Mouse (Mus musculus) heart, embryonic 10.5 days (tissue): ENCODE measurements around the gene Stk17b. TPM values are rescaled to one million over a fixed set of nuclear protein-coding genes. Genes with fewer than 3 reads are reported as not detected.
"Not testable (repeated sequence)": the region's sequence is repeated elsewhere in the genome, so short reads cannot be mapped to it uniquely, and the experiment has no call there.

Source experiments
- DNase-seq: peaks from one replicate; pipeline ENCODE4 v3.0.0-alpha.2; 2017; ENCODE audit warnings: low spot score
- H3K27ac ChIP-seq: fragments of 300-500 bp; sonication (generic); 2 replicates; pipeline ENCODE4 v1.5.1; 2016; ENCODE audit warnings: mild to moderate bottlenecking
- H3K27me3 ChIP-seq: fragments of 300-500 bp; sonication (generic); 2 replicates; pipeline ENCODE4 v1.6.1; 2016; ENCODE audit warnings: mild to moderate bottlenecking; ENCODE audit not compliant: poor library complexity, insufficient read depth, severe bottlenecking
- H3K36me3 ChIP-seq: fragments of 300-500 bp; sonication (generic); 2 replicates; pipeline ENCODE4 v1.6.1; 2016; ENCODE audit warnings: mild to moderate bottlenecking, moderate library complexity
- H3K4me1 ChIP-seq: fragments of 300-500 bp; sonication (generic); 2 replicates; pipeline ENCODE4 v1.6.1; 2016; ENCODE audit warnings: mild to moderate bottlenecking
- H3K4me3 ChIP-seq: fragments of 300-500 bp; sonication (generic); 2 replicates; pipeline ENCODE4 v1.5.1; 2016; ENCODE audit warnings: mild to moderate bottlenecking, moderate library complexity
- H3K9me3 ChIP-seq: fragments of 300-500 bp; sonication (generic); 2 replicates; pipeline ENCODE4 v1.6.1; 2016; ENCODE audit warnings: mild to moderate bottlenecking, moderate library complexity
- WGBS: fragments of 180-500 bp; shearing (Covaris S2); methylation state at CpG from one replicate; pipeline ENCODE4 v1.1.7; 2016; 5-methylcytosine and 5-hydroxymethylcytosine counted together
- polyA plus RNA-seq: library from polyadenylated mRNA; unstranded; fragments of >200 nt; fragmentation: Nextera tagmentation; extraction: Ambion mirVana; gene quantifications from 2 replicates; pipeline ENCODE4 v1.2.1, GENCODE M21; 2016

Gene Stk17b
- polyA plus RNA-seq, 1 experiment from 2014 or later: 12.0 TPM

- Histone ChIP-seq H3K4me1 (no peaks in the 10 kb centered on the region), H3K9me3 (no peaks in the 10 kb centered on the region), H3K4me3 (no peak overlapping the region), H3K27me3 (no peaks in the 10 kb centered on the region), H3K36me3 (no peaks in the 10 kb centered on the region), H3K27ac (no peak overlapping the region)
- 85% methylated on average over 4 of the region's 4 CpGs for WGBS
- no peak for DNase-seq
Observed at GRCm38 (mm10) chr1:53740777-53741336, 44.2 kb downstream of the Stk17b start.

GRCm38 (mm10) chr1:53740077-53740776 is 44.8 kb downstream of the Stk17b start:
- H3K27me3 ChIP-seq, DNase-seq, H3K9me3 ChIP-seq, H3K36me3 ChIP-seq, H3K4me1 ChIP-seq, H3K4me3 ChIP-seq, H3K27ac ChIP-seq: not testable (repeated sequence)
- WGBS: 75% methylated on average over 4 of the region's 4 CpGs

GRCm38 (mm10) chr1:53736583-53736982 is 48.4 kb downstream of the Stk17b start:
- DNase-seq: no peak
- H3K27ac ChIP-seq: no peak overlapping the region
- H3K36me3 ChIP-seq: no peaks in the 10 kb centered on the region
- H3K4me1 ChIP-seq: no peaks in the 10 kb centered on the region
- WGBS: 81% methylated on average over 3 of the region's 3 CpGs
- H3K4me3 ChIP-seq: no peak overlapping the region
- H3K9me3 ChIP-seq: no peaks in the 10 kb centered on the region
- no peaks in the 10 kb centered on the region for H3K27me3 ChIP-seq

- H3K4me1 ChIP-seq: peaks cover 15% of the 10 kb centered on the region
- WGBS: 11% methylated on average over 5 of the region's 5 CpGs
- no peak for DNase-seq
- no peaks in the 10 kb centered on the region for H3K27me3 ChIP-seq
- H3K27ac ChIP-seq: peak overlapping the region; percentile 53
- no peaks in the 10 kb centered on the region for H3K9me3 ChIP-seq
- no peaks in the 10 kb centered on the region for H3K36me3 ChIP-seq
- H3K4me3 ChIP-seq: no peak overlapping the region
Observed at GRCm38 (mm10) chr1:53728489-53729225, 56.4 kb downstream of the Stk17b start.

GRCm38 (mm10) chr1:53726883-53727282 is 58.1 kb downstream of the Stk17b start:
- H3K9me3 ChIP-seq: no peaks in the 10 kb centered on the region
- no peaks in the 10 kb centered on the region for H3K27me3 ChIP-seq
- DNase-seq: no peak
- WGBS: 96% methylated on average over 2 of the region's 2 CpGs
- no peak overlapping the region for H3K4me3 ChIP-seq
- no peaks in the 10 kb centered on the region for H3K36me3 ChIP-seq
- H3K27ac ChIP-seq: no peak overlapping the region
- H3K4me1 ChIP-seq: peaks cover 15% of the 10 kb centered on the region

GRCm38 (mm10) chr1:53721353-53721752 is 63.7 kb downstream of the Stk17b start:
- H3K27ac ChIP-seq: no peak overlapping the region
- DNase-seq: no peak
- H3K4me1 ChIP-seq: no peaks in the 10 kb centered on the region
- no peaks in the 10 kb centered on the region for H3K36me3 ChIP-seq
- H3K9me3 ChIP-seq: no peaks in the 10 kb centered on the region
- H3K27me3 ChIP-seq: no peaks in the 10 kb centered on the region
- no peak overlapping the region for H3K4me3 ChIP-seq

- Histone ChIP-seq H3K36me3 (no peaks in the 10 kb centered on the region), H3K9me3 (no peaks in the 10 kb centered on the region), H3K4me1 (no peaks in the 10 kb centered on the region), H3K27me3 (no peaks in the 10 kb centered on the region), H3K27ac (no peak overlapping the region), H3K4me3 (no peak overlapping the region)
- WGBS: 66% methylated on average over 5 of the region's 5 CpGs
- no peak for DNase-seq
Observed at GRCm38 (mm10) chr1:53720601-53721351, 64.2 kb downstream of the Stk17b start.

GRCm38 (mm10) chr1:53715966-53716515 is 69.0 kb downstream of the Stk17b start:
- no peaks in the 10 kb centered on the region for H3K9me3 ChIP-seq
- 78% methylated on average over 1 of the region's 1 CpGs for WGBS
- H3K27ac ChIP-seq: no peak overlapping the region
- no peaks in the 10 kb centered on the region for H3K27me3 ChIP-seq
- H3K36me3 ChIP-seq: no peaks in the 10 kb centered on the region
- DNase-seq: no peak
- no peaks in the 10 kb centered on the region for H3K4me1 ChIP-seq
- H3K4me3 ChIP-seq: no peak overlapping the region

- H3K36me3 ChIP-seq: no peaks in the 10 kb centered on the region
- WGBS: 3% methylated on average over 4 of the region's 4 CpGs
- no peaks in the 10 kb centered on the region for H3K4me1 ChIP-seq
- H3K27me3 ChIP-seq: no peaks in the 10 kb centered on the region
- H3K4me3 ChIP-seq: no peak overlapping the region
- H3K27ac ChIP-seq: no peak overlapping the region
- no peak for DNase-seq
- H3K9me3 ChIP-seq: no peaks in the 10 kb centered on the region
Observed at GRCm38 (mm10) chr1:53715446-53715845, 69.6 kb downstream of the Stk17b start.

- not testable (repeated sequence) for H3K9me3 ChIP-seq, H3K36me3 ChIP-seq, H3K27ac ChIP-seq, DNase-seq, H3K4me1 ChIP-seq, H3K4me3 ChIP-seq, H3K27me3 ChIP-seq
- WGBS: 55% methylated on average over 3 of the region's 3 CpGs
Observed at GRCm38 (mm10) chr1:53713383-53713782, 71.6 kb downstream of the Stk17b start.

- no peak for DNase-seq
- Histone ChIP-seq H3K4me1 (peaks cover 9% of the 10 kb centered on the region; the same call in 1 of the 2 replicates), H3K27ac (no peak overlapping the region), H3K27me3 (no peaks in the 10 kb centered on the region), H3K4me3 (no peak overlapping the region), H3K36me3 (no peaks in the 10 kb centered on the region), H3K9me3 (no peaks in the 10 kb centered on the region)
- WGBS: 91% methylated on average over 9 of the region's 9 CpGs
Observed at GRCm38 (mm10) chr1:53711069-53711468, 74.0 kb downstream of the Stk17b start.

GRCm38 (mm10) chr1:53709602-53710001 is 75.4 kb downstream of the Stk17b start:
- WGBS: 77% methylated on average over 5 of the region's 5 CpGs
- not testable (repeated sequence) for H3K27ac ChIP-seq, H3K4me1 ChIP-seq, DNase-seq, H3K9me3 ChIP-seq, H3K4me3 ChIP-seq, H3K27me3 ChIP-seq, H3K36me3 ChIP-seq
